Mouse (Mus musculus): ENCODE data around the gene C2cd3. TPM values are rescaled to one million over a fixed set of nuclear protein-coding genes. Genes with fewer than 3 reads are reported as not detected.
A peak's percentile ranks its signal among the peaks of the same experiment; 100 is the strongest.

C2cd3 gene
- polyA plus RNA-seq, 1 experiment from 2014 or later: 7.5 TPM

DNA sequence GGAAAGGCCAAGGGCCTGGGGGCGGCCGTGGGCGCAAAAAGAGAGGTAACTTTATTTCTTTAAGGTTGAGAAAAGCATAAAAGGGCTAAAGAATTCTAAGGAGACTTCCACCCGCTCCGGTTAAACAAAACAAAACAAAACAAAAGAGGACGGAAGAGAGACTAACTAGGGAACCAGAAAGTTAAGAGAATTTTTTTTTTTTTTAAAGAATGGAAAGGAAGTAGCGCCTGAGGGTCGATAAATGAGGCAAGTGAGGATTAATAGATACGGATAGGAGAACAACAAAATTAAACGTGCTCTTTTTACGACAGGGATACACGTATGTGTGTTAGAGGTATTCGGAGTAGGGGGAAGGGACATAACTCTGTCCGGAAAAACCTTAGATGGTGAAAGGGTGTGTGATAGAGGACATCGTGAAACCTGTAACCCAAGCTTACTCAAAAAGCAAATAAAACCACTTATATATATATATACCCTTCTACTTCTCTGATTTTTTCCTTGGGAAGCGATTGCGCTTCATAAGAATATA is 483 bp downstream of the C2cd3 start:
- no peak for TF ChIP-seq EP300 (IDR thresholded peaks at IDR 0.05)
- no peak for TF ChIP-seq CTCF (IDR thresholded peaks at IDR 0.05)
- H3K27me3 ChIP-seq (replicated peaks; ENCODE audit: insufficient read depth, low read length): no peaks in the 10 kb centered on the region
- peak overlapping the region; percentile 55 for H3K4me3 ChIP-seq (ENCODE audit: low read depth, low read length)
- H3K9me3 ChIP-seq (ENCODE audit: low read length): no peaks in the 10 kb centered on the region
- peak overlapping the region; percentile 57 for H3K4me2 ChIP-seq (replicated peaks; ENCODE audit: low read depth, low read length)
- DNase-seq (ENCODE audit: low spot score): peak; percentile 35
- peak overlapping the region; percentile 77 for H3K27ac ChIP-seq (ENCODE audit: low read length)
- H3K4me1 ChIP-seq (ENCODE audit: insufficient read depth, low read depth, low read length): peaks cover 7% of the 10 kb centered on the region; the same call in 1 of the 2 replicates
- 7% methylated on average over 17 of the region's 17 CpGs for WGBS
- peak overlapping the region; percentile 16; the same call in 1 of the 2 replicates for H3K9ac ChIP-seq (replicated peaks; ENCODE audit: low read depth)
- no peak for ATAC-seq
- H3K36me3 ChIP-seq (ENCODE audit: insufficient read depth, low read length): no peaks in the 10 kb centered on the region; the same call in 1 of the 2 replicates

GRCm38 (mm10) chr7:100378257-100378656 is 6.2 kb downstream of the C2cd3 start:
- no peak for DNase-seq (ENCODE audit: low spot score)

GRCm38 (mm10) chr7:100381161-100381560 is 9.1 kb downstream of the C2cd3 start:
- Histone ChIP-seq H3K27ac (ENCODE audit: low read length) (no peak overlapping the region), H3K4me1 (ENCODE audit: insufficient read depth, low read depth, low read length) (no peaks in the 10 kb centered on the region), H3K9ac (replicated peaks; ENCODE audit: low read depth) (no peak overlapping the region), H3K36me3 (ENCODE audit: insufficient read depth, low read length) (peaks cover 6% of the 10 kb centered on the region), H3K4me3 (ENCODE audit: low read depth, low read length) (no peak overlapping the region), H3K27me3 (replicated peaks; ENCODE audit: insufficient read depth, low read length) (no peaks in the 10 kb centered on the region), H3K4me2 (replicated peaks; ENCODE audit: low read depth, low read length) (no peak overlapping the region), H3K9me3 (ENCODE audit: low read length) (no peaks in the 10 kb centered on the region)
- ATAC-seq: no peak
- TF ChIP-seq CTCF (IDR thresholded peaks at IDR 0.05) (no peak), EP300 (IDR thresholded peaks at IDR 0.05) (no peak)
- no peak for DNase-seq (ENCODE audit: low spot score)

More at GRCm38 (mm10) chr7:100378257-100378656, 6.2 kb downstream of the C2cd3 start:
- H3K36me3 ChIP-seq (ENCODE audit: insufficient read depth, low read length): peaks cover 6% of the 10 kb centered on the region
- no peaks in the 10 kb centered on the region for H3K27me3 ChIP-seq (replicated peaks; ENCODE audit: insufficient read depth, low read length)
- TF ChIP-seq EP300 (IDR thresholded peaks at IDR 0.05) (no peak), CTCF (IDR thresholded peaks at IDR 0.05) (no peak)
- H3K4me2 ChIP-seq (replicated peaks; ENCODE audit: low read depth, low read length): no peak overlapping the region
- WGBS: 79% methylated on average over 2 of the region's 2 CpGs
- no peaks in the 10 kb centered on the region for H3K4me1 ChIP-seq (ENCODE audit: insufficient read depth, low read depth, low read length)
- H3K27ac ChIP-seq (ENCODE audit: low read length): no peak overlapping the region
- no peak overlapping the region for H3K4me3 ChIP-seq (ENCODE audit: low read depth, low read length)
- H3K9ac ChIP-seq (replicated peaks; ENCODE audit: low read depth): no peak overlapping the region
- no peaks in the 10 kb centered on the region for H3K9me3 ChIP-seq (ENCODE audit: low read length)
- no peak for ATAC-seq

GRCm38 (mm10) chr7:100383207-100383606 is 11.2 kb downstream of the C2cd3 start:
- TF ChIP-seq CTCF (IDR thresholded peaks at IDR 0.05) (no peak), EP300 (IDR thresholded peaks at IDR 0.05) (no peak)
- Histone ChIP-seq H3K36me3 (ENCODE audit: insufficient read depth, low read length) (peaks cover 9% of the 10 kb centered on the region; the same call in 1 of the 2 replicates), H3K9me3 (ENCODE audit: low read length) (no peaks in the 10 kb centered on the region), H3K9ac (replicated peaks; ENCODE audit: low read depth) (no peak overlapping the region), H3K4me2 (replicated peaks; ENCODE audit: low read depth, low read length) (no peak overlapping the region), H3K4me1 (ENCODE audit: insufficient read depth, low read depth, low read length) (no peaks in the 10 kb centered on the region), H3K27ac (ENCODE audit: low read length) (no peak overlapping the region), H3K27me3 (replicated peaks; ENCODE audit: insufficient read depth, low read length) (no peaks in the 10 kb centered on the region), H3K4me3 (ENCODE audit: low read depth, low read length) (no peak overlapping the region)
- ATAC-seq: no peak
- DNase-seq (ENCODE audit: low spot score): no peak
- WGBS: 87% methylated on average over 2 of the region's 2 CpGs

- Histone ChIP-seq H3K4me3 (ENCODE audit: low read depth, low read length) (no peak overlapping the region), H3K4me2 (replicated peaks; ENCODE audit: low read depth, low read length) (no peak overlapping the region), H3K36me3 (ENCODE audit: insufficient read depth, low read length) (peaks cover 21% of the 10 kb centered on the region; the same call in 1 of the 2 replicates), H3K4me1 (ENCODE audit: insufficient read depth, low read depth, low read length) (no peaks in the 10 kb centered on the region), H3K27ac (ENCODE audit: low read length) (no peak overlapping the region), H3K9ac (replicated peaks; ENCODE audit: low read depth) (no peak overlapping the region), H3K27me3 (replicated peaks; ENCODE audit: insufficient read depth, low read length) (no peaks in the 10 kb centered on the region), H3K9me3 (ENCODE audit: low read length) (no peaks in the 10 kb centered on the region)
- TF ChIP-seq CTCF (IDR thresholded peaks at IDR 0.05) (no peak), EP300 (IDR thresholded peaks at IDR 0.05) (no peak)
- DNase-seq (ENCODE audit: low spot score) (no peak), ATAC-seq (no peak)
- WGBS: 95% methylated on average over 2 of the region's 2 CpGs
Measured at GRCm38 (mm10) chr7:100388174-100388573, 16.1 kb downstream of the C2cd3 start.

DNA sequence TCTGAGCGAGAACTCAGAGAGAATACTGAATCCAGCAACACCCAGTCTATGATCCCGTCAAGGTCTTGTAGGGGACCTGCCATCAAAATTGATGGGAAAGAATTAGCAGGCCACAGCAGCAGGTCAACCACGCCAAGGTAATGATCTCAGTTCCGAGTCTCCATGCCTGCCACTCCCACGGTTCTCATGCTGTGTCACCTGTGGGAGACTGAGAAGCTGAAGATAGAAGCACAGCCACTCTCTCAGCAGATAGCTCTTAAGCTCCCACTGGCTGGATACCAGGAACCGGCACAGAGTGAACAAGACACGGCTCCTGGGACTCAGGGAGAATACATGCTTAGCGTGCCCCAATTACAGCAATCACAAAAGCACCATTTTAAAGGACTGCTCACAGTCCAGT is 18.1 kb downstream of the C2cd3 start:
- no peak overlapping the region for H3K4me2 ChIP-seq (replicated peaks; ENCODE audit: low read depth, low read length)
- H3K9me3 ChIP-seq (ENCODE audit: low read length): no peaks in the 10 kb centered on the region
- H3K4me1 ChIP-seq (ENCODE audit: insufficient read depth, low read depth, low read length): no peaks in the 10 kb centered on the region
- H3K9ac ChIP-seq (replicated peaks; ENCODE audit: low read depth): no peak overlapping the region
- peaks cover 21% of the 10 kb centered on the region; the same call in 1 of the 2 replicates for H3K36me3 ChIP-seq (ENCODE audit: insufficient read depth, low read length)
- WGBS: 85% methylated on average over 8 of the region's 8 CpGs
- H3K27me3 ChIP-seq (replicated peaks; ENCODE audit: insufficient read depth, low read length): no peaks in the 10 kb centered on the region
- ATAC-seq (no peak), DNase-seq (ENCODE audit: low spot score) (no peak)
- no peak overlapping the region for H3K27ac ChIP-seq (ENCODE audit: low read length)
- H3K4me3 ChIP-seq (ENCODE audit: low read depth, low read length): no peak overlapping the region
- TF ChIP-seq CTCF (IDR thresholded peaks at IDR 0.05): no peak
- no peak for TF ChIP-seq EP300 (IDR thresholded peaks at IDR 0.05)

Measured in lung, postnatal 0 days (tissue).